Mouse (Mus musculus): ENCODE results near the gene Traf5.

Gene Traf5

GRCm38 (mm10) chr1:192061666-192062306 is 30.6 kb downstream of the Traf5 start:
- DNase-seq = no peak

- no peak for DNase-seq
Observed at GRCm38 (mm10) chr1:192058911-192059310, 33.4 kb downstream of the Traf5 start.

GRCm38 (mm10) chr1:192053726-192054125 is 38.6 kb downstream of the Traf5 start:
- DNase-seq = no peak

- DNase-seq = no peak
Observed at GRCm38 (mm10) chr1:192052986-192053385, 39.4 kb downstream of the Traf5 start.

- DNase-seq = no peak
Observed at GRCm38 (mm10) chr1:192052461-192052860, 39.9 kb downstream of the Traf5 start.

- DNase-seq = no peak
Observed at GRCm38 (mm10) chr1:191999022-191999421, 93.3 kb downstream of the Traf5 start.

- DNase-seq = peak; percentile 35
Observed at GRCm38 (mm10) chr1:191996621-191997185, 95.7 kb downstream of the Traf5 start.

DNA sequence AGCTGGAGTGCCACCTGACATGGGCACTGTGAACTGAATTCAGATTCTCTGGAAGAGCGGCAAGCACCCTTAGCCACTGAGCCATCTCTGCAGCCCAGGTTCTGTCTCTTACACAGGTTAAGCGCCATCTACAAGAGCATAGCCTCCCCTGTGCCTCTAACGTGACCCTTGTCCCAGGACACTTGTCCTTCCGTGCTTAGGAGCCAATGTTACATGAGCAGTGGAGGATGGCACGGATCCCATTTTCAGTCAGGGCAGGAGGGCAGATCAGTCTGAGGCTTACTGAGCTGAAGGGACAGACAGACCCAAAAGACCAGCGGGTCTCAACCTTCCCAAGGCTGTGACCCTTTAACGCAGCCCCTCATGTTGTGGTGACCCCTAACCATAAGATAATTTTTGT is 96.4 kb downstream of the Traf5 start:
- DNase-seq = peak; percentile 54

DNA sequence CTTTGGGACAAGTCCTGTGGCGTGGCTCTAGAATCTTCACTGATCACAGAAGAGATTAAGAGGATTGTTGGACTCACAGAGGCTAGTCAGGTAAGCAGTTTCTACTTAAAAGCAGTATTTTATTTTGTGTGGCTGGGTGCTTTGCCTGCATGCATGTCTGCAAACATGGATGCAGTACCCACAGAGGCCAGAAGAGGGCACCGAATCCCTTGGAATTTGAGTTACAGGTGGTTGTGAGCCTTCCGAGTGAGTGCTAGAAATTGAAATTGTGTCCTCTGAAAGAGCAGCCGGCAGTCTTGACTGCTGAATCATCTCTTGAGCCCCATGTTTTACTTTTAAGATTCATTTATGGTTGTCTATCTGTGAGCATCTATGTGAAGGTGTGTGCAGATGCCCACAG is 96.9 kb downstream of the Traf5 start:
- peak; percentile 78 for DNase-seq

DNA sequence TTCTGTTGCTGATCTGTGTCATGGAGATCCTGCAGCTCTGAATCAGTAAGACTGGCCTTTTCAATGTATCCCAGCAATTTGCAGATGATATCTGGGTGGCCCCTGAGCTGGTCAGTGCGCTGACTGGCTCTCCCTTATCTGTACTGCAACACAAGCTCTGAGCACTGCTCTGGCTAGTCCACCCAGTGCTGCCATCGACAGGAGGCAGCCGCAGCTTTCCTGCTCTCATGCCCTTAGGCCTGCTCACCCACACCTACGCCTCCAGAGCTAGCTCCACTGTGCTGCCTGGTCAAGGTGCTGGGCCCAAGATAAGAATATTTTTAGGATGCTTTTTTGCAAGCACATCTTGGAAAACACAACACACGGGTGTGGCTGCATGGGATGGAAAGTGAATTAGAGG is 97.9 kb downstream of the Traf5 start:
- no peak for DNase-seq

DNA sequence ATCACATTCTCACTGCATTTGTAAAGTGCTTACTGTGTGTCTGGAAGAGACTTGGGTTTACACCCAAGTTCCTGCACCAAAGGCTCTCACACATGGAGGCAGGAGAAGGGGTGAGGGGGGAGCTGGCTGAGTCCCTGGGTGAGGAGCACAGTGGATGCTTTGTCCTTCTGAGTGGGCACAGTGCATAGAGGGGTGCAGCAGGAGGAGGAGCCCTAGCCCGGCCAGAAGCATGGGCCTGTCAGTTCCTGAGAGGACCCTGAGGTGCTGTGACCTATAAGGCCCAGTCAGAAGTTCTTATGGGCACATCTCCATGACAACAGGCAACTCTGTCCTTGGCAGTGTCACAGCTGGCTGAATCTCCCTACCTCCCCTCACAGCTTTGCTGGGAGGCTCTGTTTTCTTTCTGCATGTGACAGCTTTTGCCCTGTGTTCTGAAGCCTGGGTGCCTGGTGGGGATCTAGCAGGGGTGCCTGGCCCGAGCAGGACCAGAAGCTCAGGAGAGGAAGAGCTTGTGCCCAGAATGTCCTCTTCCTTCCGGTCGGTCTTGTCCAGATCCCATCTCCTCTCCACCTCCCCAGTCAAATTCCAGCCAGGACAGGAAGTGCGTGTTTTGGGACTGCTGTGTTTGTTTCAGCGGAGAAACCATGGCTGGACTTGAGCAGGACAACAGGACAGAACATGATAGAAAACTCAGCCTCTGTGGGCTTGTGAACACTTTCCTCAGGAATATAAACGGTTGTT is 100.1 kb downstream of the Traf5 start:
- DNase-seq = no peak

DNA sequence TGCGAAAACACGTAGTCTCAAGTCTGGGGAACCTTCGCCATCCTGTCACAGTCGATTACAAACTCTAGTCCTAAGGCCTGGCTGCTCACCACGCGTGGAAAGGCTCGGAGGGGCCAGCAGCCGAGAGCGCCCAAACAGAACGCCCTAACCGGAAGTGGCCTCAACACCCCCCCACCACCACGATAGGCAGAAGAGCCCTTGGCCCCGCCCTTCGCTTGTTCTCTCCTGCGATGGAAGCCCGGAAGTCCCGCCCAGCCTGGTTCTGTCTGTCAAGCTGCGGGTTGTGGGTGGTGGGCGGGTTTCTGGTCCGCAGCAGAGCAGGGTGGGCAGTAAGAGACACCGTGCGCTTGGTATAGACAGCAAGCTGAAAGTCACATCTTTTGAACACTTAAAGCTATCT is 102.4 kb downstream of the Traf5 start:
- DNase-seq = peak; percentile 95

DNA sequence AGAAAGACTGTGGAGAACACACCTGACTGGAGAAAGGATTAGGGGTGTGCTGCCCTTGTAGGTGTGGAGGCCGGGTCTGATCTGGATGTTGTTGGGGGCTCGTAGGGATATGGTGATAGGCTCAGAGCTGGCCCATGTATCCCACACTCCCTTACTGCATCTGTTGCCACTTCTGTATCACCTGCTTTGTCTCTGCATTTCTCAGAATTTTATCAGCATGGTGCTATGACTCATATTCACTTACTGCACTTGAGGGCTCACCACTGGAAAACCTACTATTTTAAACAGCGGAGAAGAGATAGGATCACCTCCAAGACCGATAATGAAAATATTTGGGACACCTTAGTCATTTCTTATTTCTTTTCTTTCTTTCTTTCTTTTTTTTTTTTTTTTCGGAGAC is 103.3 kb downstream of the Traf5 start:
- DNase-seq = no peak

- DNase-seq = no peak
Observed at GRCm38 (mm10) chr1:191988646-191989045, 103.7 kb downstream of the Traf5 start.

GRCm38 (mm10) chr1:191987481-191987769 is 104.9 kb downstream of the Traf5 start:
- no peak for DNase-seq

DNA sequence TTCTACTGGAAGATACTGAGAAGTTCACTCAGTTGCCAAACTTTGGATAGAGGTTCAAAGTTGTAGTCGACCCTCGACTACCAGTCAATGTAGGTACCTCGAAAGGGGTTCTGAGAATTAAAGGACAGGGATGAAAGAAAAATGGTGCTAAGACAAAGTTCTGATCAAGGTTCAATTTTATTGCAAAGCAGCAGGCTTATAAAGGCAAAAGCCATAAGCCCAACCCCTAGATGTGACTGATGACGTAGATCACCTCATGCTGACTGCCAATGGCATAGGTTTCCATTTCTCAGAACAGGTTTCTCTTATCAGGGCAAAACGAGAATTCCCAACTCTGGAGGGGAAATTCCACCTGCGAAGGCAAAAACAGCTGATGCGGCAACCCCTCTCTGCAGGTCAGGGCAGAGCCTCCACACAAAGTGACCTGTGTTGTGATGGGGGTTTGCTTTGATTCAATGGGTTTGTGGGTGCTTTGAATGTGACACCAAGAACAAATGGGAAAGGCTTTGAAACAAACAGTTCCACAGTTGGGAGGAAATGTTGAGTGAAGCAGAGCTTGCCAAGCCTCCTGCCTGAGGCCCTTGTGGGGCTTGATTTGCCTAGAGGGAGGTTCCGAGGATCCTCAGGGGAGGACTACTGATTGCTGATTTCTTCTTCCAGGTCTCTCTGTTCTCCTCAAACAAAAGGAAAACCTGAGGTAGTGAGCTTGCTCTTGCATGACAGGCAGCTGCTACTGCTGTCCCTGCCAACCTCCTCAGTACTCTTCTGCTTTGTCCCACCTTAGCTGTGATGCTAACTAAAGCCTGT is 105.5 kb downstream of the Traf5 start:
- no peak for DNase-seq

DNA sequence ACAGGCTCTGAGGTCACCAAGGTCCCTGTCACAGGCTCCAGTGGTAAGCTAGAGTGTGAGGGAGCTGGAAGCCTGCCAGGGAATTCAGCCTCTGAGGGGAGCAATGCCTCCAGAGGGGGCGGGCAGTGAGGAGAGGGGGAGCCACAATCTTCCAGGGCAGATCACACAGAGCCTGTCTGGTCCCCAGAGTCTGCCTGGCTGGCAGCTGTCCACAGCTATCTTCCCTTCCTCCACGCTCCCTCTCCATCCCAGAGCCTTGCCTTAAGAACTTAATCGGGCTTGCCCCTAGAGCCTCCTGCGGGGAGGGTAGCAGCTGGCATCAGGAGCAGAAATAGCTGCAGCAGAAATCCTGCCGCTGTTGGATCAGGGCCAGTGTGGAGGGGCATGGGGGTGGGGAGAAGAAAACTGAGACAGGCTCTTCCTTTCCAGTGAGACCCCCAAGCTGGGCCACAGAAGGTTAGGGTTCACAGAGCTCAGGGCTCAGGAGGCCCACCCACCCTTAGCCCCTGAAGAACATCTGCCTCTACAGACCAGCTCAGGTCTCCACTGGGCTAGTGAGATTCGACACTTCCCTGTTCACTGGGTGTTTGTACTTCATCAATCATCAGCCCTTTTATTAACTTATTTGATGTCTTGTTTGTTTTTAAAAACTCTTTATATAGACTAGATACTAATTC is 110.8 kb downstream of the Traf5 start:
- DNase-seq = no peak

DNA sequence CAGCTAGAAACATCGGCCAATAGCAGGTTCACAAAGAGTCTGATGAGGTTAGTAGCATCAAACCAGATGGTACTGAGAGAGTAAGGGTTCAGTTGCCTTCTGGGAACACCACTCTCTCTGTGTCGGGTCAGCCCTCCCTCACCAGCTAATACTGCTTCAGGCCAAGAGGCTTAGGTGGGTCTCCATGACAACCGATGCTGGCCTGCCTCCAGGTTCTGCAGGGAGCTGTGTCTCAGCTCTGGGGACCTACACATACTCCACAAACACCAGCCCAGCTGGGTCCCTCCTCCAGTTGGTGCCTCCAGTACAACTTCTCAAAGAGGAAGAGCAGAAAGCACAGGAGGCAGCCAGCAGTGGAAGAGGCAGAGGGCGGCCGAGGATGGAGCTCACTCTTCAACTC is 115.2 kb downstream of the Traf5 start, which contains the start of gene Rd3:
Gene Rd3, plus strand, starts transcription at position 184 of the 400 bp plus-strand sequence.
- DNase-seq = peak; percentile 33

DNA sequence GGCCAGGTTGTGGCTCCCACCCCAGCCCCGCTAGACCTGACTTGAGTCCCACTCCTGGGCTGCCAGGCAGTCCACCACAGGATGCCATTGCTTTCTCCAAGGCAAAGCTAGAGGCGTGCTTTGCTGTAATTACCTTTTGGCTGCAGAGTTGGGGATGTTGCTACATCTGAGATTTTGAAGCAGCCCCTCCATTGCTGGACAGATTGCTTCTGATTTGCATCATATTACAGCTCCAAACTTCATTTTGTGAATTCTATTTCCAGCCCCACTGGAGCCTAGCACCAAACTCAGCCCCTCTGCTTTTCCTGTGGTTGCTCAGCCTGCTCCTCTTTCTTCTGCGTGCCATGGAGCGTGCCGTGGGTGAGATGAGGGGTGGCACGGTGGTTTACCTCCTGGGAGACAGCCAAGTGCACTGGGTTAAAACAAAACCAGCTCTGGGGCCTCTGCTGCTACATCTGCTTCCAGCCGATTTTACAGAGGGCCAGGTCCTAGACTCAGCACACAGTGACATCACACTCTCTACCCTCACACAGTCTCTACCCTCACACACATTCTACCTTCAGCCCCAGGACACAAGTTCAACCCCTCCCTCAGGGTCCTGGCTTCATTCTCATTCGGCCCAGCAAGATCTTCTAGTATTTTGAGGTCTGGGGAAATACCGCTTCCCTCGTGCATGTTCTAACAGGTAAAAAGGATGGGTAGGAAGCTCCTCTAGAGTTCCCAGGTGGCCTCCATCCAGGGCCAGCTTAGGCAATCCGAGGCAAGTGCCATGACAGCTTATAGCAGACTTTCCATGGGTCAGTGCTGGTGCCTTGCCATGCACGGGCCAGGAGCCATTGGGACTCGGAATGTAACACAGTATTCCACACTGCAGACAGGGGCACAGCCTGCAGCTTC is 117.6 kb downstream of the Traf5 start:
- DNase-seq = peak; percentile 62

DNA sequence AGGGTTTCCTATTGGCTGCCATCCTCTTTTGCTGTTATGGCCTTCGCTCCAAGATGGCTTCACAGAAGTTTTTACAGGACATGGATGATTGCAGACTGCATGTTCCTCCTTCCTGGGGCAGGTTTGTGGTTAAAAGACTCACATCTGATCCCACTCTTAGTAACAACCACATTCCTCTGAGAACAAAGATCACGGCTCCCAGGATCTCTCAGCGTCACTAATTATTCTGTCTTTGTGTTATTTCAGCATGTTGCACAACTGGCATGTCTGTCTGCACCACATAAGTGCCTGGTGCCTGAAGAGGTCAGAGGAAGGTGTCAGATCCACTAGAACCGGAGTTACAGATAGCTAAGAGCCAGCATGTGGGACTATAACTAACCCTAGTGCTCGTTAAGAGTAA is 122.4 kb downstream of the Traf5 start:
- no peak for DNase-seq

GRCm38 (mm10) chr1:191964773-191965481 is 127.4 kb downstream of the Traf5 start:
- peak; percentile 84 for DNase-seq

All from kidney, adult 18-20 months (tissue).